Mouse (Mus musculus): ENCODE results near the gene Caskin2. TPM values are rescaled to one million over a fixed set of nuclear protein-coding genes. Genes with fewer than 3 reads are reported as not detected.
"Not testable (repeated sequence)": the region's sequence is repeated elsewhere in the genome, so short reads cannot be mapped to it uniquely, and the experiment has no call there.

Gene Caskin2
- total RNA-seq, 2 experiments from 2014 or later = 22.0 to 24.8 TPM

DNA sequence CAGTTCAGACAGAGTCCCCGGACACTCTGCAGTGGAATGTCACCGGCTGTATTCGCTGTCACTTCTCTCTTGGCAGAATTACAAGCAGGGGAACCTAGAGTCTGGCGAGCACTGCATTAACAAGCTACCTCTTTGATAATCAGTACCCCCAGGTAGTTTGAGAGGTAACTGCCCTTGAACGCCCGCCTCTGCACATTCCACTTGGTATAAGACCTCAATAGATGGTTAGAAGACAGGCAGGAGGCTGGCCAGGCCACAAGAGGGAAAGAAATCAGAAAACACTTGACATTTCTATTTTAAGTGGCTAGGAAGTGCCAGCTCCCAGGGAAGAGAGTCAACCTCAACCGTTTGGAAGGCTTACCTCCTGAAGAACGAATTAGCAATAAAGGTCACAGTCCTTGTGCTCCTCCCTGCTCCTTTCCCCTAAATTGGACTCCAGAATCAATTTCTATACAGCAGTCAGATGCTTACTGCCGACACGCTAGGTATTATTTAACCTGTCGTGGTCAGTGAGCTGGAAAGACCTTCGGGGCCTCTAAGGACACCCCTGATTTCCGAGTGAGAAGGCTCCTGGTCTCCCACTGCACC is 47.0 kb downstream of the Caskin2 start:
- no peak for DNase-seq (ENCODE audit: low spot score in 2 of 2)

DNA sequence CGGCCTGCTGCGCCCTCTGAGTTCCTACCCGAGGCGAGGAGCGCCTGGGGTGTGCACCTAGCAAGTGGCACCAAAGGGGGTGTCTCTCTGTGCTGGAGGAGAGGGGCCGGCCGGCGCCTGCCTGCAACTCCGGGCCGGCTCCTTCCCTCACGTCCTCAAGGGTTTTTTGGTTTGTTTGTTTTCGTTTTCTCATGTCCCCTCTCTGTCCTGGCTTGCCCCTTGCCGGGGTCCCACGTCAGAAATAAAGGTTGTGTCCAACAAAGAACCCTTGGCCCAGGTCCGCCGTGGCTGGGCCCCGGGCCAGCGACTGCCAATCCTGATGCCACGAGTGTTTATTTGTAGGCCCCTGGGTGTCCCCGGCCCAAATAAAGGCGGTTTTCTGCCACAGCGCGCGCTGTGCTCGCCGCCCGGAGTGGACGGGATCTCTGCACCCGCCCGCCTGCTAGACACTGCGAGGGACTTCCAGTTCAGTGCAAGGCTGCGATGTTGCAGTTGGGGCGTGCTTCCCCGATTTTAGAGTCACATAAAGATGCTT is 47.8 kb downstream of the Caskin2 start:
- peak in 1 of 2 experiments; percentile 53 for DNase-seq (ENCODE audit: low spot score in 2 of 2)

- DNase-seq (ENCODE audit: low spot score in 2 of 2) = peak; percentile 99
Observed at GRCm38 (mm10) chr11:115765103-115765606, 48.3 kb downstream of the Caskin2 start, which contains the start of gene Tmem94. Gene Tmem94, plus strand, starts transcription at chr11:115765433.

- no peak for DNase-seq (ENCODE audit: low spot score in 2 of 2)
Observed at GRCm38 (mm10) chr11:115764698-115765097, 48.7 kb downstream of the Caskin2 start.

DNA sequence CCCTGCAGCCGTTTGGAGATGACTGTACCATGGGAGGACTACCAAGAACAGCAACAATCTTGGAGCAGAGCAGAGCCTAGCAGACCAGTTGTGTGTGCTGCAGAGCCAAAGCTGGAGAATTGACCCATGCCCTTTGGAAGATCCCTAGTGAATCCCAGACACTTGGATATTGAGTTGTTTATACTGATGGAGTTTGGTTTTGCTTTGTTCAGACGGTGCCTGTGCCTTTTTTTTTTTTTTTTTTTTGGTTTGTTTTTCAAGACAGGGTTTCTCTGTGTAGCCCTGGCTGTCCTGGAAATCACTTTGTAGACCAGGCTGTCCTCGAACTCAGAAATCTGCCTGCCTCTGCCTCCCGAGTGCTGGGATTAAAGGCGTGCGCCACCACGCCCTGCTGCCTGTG is 51.3 kb downstream of the Caskin2 start:
- DNase-seq (ENCODE audit: low spot score in 2 of 2) = not testable (repeated sequence)

DNA sequence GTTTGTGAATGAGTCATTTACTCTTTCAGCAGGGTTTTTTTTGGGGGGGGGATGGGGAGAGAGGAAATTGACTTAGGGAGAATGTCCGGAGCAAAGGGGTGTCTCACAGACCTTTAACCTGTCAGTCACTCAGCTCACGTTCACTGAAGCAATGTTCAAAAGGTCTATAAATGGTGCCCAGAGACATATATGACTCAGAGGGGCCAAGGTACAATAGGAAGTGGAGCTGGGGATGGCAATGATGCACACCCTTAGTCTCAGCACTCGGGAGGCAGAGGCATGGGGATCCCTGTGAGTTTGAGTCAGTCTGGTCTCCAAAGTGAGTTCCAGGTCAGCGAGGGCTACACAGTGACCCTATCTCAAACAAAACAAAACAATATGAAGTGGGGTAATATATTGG is 60.0 kb downstream of the Caskin2 start:
- no peak for DNase-seq (ENCODE audit: low spot score in 2 of 2)

- DNase-seq (ENCODE audit: low spot score in 2 of 2) = no peak
Observed at GRCm38 (mm10) chr11:115752653-115753052, 60.8 kb downstream of the Caskin2 start.

- no peak for DNase-seq (ENCODE audit: low spot score in 2 of 2)
Observed at GRCm38 (mm10) chr11:115751725-115752124, 61.7 kb downstream of the Caskin2 start.

DNA sequence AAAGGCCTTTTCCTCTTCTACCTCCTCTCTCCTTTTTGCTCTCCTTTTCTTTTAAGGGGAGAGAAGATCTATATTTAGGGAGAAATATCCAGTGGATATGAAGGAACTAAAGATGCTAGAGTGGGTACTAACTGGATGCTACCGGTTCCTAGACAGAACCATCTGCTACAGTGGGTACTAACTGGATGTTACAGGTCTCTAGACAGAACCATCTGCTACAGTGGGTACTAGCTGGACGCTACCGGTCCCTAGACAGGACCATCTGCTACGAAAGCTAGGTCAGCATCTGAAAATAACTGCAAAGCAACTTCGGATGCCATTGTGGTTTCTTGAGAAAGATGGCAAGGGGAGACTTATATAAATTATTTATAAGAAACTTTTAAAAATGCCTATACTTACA is 63.6 kb downstream of the Caskin2 start:
- DNase-seq (ENCODE audit: low spot score in 2 of 2) = no peak

Small RNA genes lying within 50 kb of the gene (microRNA-seq; reads per million reads assigned to microRNA genes)
- 0.23 to 1.4 reads per million in 2 experiments for gene Mir5621

Other genes with a start within 250 kb of the Caskin2 start
- 10 to 100 TPM; 43.4 to 47.1 TPM for gene Nup85, start 249.2 kb downstream of the Caskin2 start, total RNA-seq (2021)
- gene Mrps7, start 209.7 kb downstream of the Caskin2 start, total RNA-seq (2021) = 10 to 100 TPM; 53.1 to 56.4 TPM
- 10 to 100 TPM; 57.0 to 69.8 TPM for gene Gga3, start 209.6 kb downstream of the Caskin2 start, total RNA-seq (2021)
- gene Mif4gd, start 200.7 kb downstream of the Caskin2 start, total RNA-seq (2021) = 10 to 100 TPM; 22.5 to 23.5 TPM
- gene Slc25a19, start 185.3 kb downstream of the Caskin2 start, total RNA-seq (2021) = 10 to 100 TPM; 54.0 to 57.1 TPM
- gene Grb2, start 105.0 kb downstream of the Caskin2 start, total RNA-seq (2021) = 100 to 1,000 TPM; 178 to 182 TPM
- 10 to 100 TPM; 37.8 to 42.3 TPM for gene Tmem94, start 48.2 kb downstream of the Caskin2 start, total RNA-seq (2021)
- gene Tsen54, start 1.1 kb upstream of the Caskin2 start, total RNA-seq (2021) = 10 to 100 TPM; 12.4 to 15.0 TPM
- 1 to 10 TPM; 2.3 to 3.2 TPM for gene Llgl2, start 10.4 kb upstream of the Caskin2 start, total RNA-seq (2021)
- under 1 TPM; 0.35 to 0.36 TPM for gene Myo15b, start 44.8 kb upstream of the Caskin2 start, total RNA-seq (2021)
- 1 to 10 TPM in 1 of 2 experiments, under 1 TPM in 1; 0.67 to 2.0 TPM for gene Smim5, start 86.3 kb upstream of the Caskin2 start, total RNA-seq (2021)
- gene Smim6, start 98.4 kb upstream of the Caskin2 start, total RNA-seq (2021) = not detected
- gene Sap30bp, start 119.6 kb upstream of the Caskin2 start, total RNA-seq (2021) = 10 to 100 TPM; 39.2 to 50.4 TPM
- 10 to 100 TPM; 23.2 to 25.7 TPM for gene Recql5, start 119.8 kb upstream of the Caskin2 start, total RNA-seq (2021)
- 1 to 10 TPM; 1.4 to 2.2 TPM for gene Itgb4, start 161.1 kb upstream of the Caskin2 start, total RNA-seq (2021)
- gene Galk1, start 199.1 kb upstream of the Caskin2 start, total RNA-seq (2021) = 10 to 100 TPM; 14.6 to 16.9 TPM
- 100 to 1,000 TPM; 338 to 355 TPM for gene H3f3b, start 214.3 kb upstream of the Caskin2 start, total RNA-seq (2021)
- 10 to 100 TPM; 22.0 to 25.3 TPM for gene Unk, start 216.7 kb upstream of the Caskin2 start, total RNA-seq (2021)

Measured in layer of hippocampus, postnatal 14 days (tissue).